Mouse (Mus musculus): ENCODE measurements around the gene Tac4. TPM values are rescaled to one million over a fixed set of nuclear protein-coding genes. Genes with fewer than 3 reads are reported as not detected.

The Tac4 gene
- total RNA-seq, 4 experiments from 2014 or later: not detected

DNA sequence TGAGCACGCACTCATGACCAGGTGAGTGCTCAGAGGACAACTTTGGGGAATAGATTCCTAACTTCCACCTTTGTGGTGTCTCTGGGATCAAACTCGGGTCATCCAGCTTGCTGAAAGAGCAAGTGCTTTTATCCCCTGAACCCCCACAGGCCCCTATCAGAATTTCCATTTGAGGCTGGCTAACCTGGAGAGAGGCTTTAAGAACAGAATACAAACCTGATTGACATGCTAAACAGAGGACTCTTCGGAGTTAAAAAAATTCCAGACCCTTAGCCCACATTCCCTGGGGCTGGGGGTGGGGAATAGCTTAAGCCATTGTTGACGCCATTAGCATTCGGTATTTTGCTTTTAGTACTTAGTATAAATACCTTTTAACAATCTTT, 50.1 kb downstream of the Tac4 start:
- DNase-seq (ENCODE audit: low spot score in 2 of 2): no peak

DNA sequence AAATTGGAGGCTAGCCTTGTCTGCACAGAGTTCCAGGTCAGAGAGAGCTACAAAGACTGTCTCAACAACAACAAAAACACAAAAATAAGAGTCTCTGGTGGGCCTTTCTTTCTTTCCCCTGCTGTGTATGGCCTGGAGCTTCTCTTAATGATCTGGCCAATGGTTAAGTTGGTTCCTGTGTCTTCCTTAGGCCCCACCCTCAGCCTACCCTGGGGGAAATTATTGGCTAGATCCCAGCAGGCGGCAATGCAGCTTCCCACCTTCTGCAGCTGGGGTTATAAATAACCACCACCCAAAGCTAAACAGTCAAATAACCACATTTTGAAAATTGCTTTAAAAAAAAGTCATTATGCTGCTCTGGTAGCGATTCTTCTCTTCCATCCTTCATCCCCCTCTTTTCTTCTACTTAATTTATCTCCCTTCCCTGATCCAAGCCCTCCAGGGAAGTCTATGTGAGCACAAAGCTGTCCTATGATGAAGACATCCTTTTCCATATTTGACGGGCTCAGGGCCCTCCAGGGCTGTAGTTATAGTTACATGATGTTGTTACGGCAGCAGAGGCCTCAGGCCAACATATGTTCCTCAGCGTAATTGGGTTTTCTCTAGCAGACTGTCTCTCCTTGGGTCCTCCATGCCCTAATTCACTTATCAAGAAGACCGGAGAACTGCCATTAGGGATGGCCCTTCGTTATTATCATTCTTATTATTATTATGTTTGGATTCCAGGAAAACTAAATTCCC, 54.1 kb downstream of the Tac4 start:
- no peak for DNase-seq (ENCODE audit: low spot score in 2 of 2)

DNA sequence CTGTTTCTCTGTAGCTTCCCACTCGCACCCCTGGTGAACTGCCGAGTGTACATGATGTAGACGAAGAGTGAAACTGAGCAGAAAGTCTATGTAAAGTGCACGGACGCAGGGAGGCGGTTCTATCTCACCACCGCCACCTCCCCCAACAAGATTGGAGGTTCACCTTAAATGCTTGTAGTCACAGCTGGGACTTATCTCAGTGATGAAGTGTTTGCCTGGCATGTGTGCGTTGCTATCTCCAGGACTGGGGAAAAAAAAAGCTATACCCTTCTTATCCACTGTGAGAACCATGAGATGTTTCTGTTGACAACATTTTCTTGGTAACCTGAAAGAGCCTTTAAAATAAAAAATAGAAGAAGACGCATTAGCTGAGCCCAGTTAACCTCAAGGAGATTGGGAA, 56.8 kb downstream of the Tac4 start:
- no peak for DNase-seq (ENCODE audit: low spot score in 2 of 2)

Other genes with a start within 250 kb of the Tac4 start
- 100 to 1,000 TPM; 116 to 134 (median 123) TPM for gene Pdk2, start 220.2 kb upstream of the Tac4 start, total RNA-seq (2022)
- 10 to 100 TPM; 15.0 to 19.9 (median 17.0) TPM for gene Itga3, start 184.7 kb upstream of the Tac4 start, total RNA-seq (2022)
- gene Dlx3, start 141.4 kb upstream of the Tac4 start, total RNA-seq (2022): under 1 TPM in 1 of 4 experiments, not detected in 3; 0.12 TPM
- under 1 TPM in 1 of 4 experiments, not detected in 3; 0.33 TPM for gene Dlx4, start 115.3 kb upstream of the Tac4 start, total RNA-seq (2022)
- gene Kat7, start 48.7 kb downstream of the Tac4 start, total RNA-seq (2022): 10 to 100 TPM; 73.3 to 86.4 (median 84.0) TPM
- gene Fam117a, start 75.5 kb downstream of the Tac4 start, total RNA-seq (2022): 10 to 100 TPM in 1 of 4 experiments, 1 to 10 TPM in 3; 6.0 to 13.3 (median 7.4) TPM
- 10 to 100 TPM; 59.4 to 78.3 (median 73.1) TPM for gene Slc35b1, start 123.2 kb downstream of the Tac4 start, total RNA-seq (2022)
- 100 to 1,000 TPM; 157 to 180 (median 166) TPM for gene Spop, start 152.6 kb downstream of the Tac4 start, total RNA-seq (2022)

Data from layer of hippocampus, adult 8-10 months (tissue).